Mouse (Mus musculus): ENCODE measurements around the gene Rhot1. TPM values are rescaled to one million over a fixed set of nuclear protein-coding genes. Genes with fewer than 3 reads are reported as not detected.

Gene Rhot1
- polyA plus RNA-seq, 1 experiment from 2014 or later: 24.6 TPM

GRCm38 (mm10) chr11:80302536-80302935 lies 93.7 kb downstream of the Rhot1 start:
- WGBS (ENCODE audit: insufficient replicate concordance): 3% methylated on average over 11 of the region's 11 CpGs
- ATAC-seq (no peak), DNase-seq (peak; percentile 57)
- H3K36me3 ChIP-seq (replicated peaks; ENCODE audit: insufficient read depth, low read length): no peaks in the 10 kb centered on the region
- peak overlapping the region; percentile 57 for H3K4me3 ChIP-seq (ENCODE audit: low read depth, low read length)
- TF ChIP-seq CTCF (IDR thresholded peaks at IDR 0.05; ENCODE audit: low read depth) (no peak), EP300 (IDR thresholded peaks at IDR 0.05; ENCODE audit: low read depth) (no peak)
- peak overlapping the region; percentile 90 for H3K4me2 ChIP-seq (ENCODE audit: low read depth, low read length)
- H3K4me1 ChIP-seq (ENCODE audit: insufficient read depth): peaks cover 24% of the 10 kb centered on the region
- H3K9ac ChIP-seq (replicated peaks): no peak overlapping the region
- H3K27ac ChIP-seq (ENCODE audit: low read depth): no peak overlapping the region
- H3K9me3 ChIP-seq (ENCODE audit: low read length): no peaks in the 10 kb centered on the region
- H3K27me3 ChIP-seq (ENCODE audit: insufficient read depth, low read length): peaks cover 49% of the 10 kb centered on the region

GRCm38 (mm10) chr11:80303746-80304145 lies 94.9 kb downstream of the Rhot1 start:
- WGBS (ENCODE audit: insufficient replicate concordance): 75% methylated on average over 3 of the region's 3 CpGs
- Histone ChIP-seq H3K4me1 (ENCODE audit: insufficient read depth) (peaks cover 24% of the 10 kb centered on the region), H3K9me3 (ENCODE audit: low read length) (no peaks in the 10 kb centered on the region), H3K27me3 (ENCODE audit: insufficient read depth, low read length) (peaks cover 43% of the 10 kb centered on the region), H3K27ac (ENCODE audit: low read depth) (no peak overlapping the region), H3K9ac (replicated peaks) (no peak overlapping the region), H3K4me2 (ENCODE audit: low read depth, low read length) (no peak overlapping the region), H3K36me3 (replicated peaks; ENCODE audit: insufficient read depth, low read length) (no peaks in the 10 kb centered on the region), H3K4me3 (ENCODE audit: low read depth, low read length) (no peak overlapping the region)
- TF ChIP-seq EP300 (IDR thresholded peaks at IDR 0.05; ENCODE audit: low read depth) (no peak), CTCF (IDR thresholded peaks at IDR 0.05; ENCODE audit: low read depth) (peak; percentile 30)
- ATAC-seq: no peak
- DNase-seq: no peak

- no peak for DNase-seq
- Histone ChIP-seq H3K36me3 (replicated peaks; ENCODE audit: insufficient read depth, low read length) (no peaks in the 10 kb centered on the region), H3K4me3 (ENCODE audit: low read depth, low read length) (no peak overlapping the region), H3K9ac (replicated peaks) (no peak overlapping the region), H3K9me3 (ENCODE audit: low read length) (no peaks in the 10 kb centered on the region), H3K27ac (ENCODE audit: low read depth) (no peak overlapping the region), H3K27me3 (ENCODE audit: insufficient read depth, low read length) (peaks cover 32% of the 10 kb centered on the region), H3K4me2 (ENCODE audit: low read depth, low read length) (no peak overlapping the region), H3K4me1 (ENCODE audit: insufficient read depth) (peaks cover 24% of the 10 kb centered on the region)
- no peak for ATAC-seq
- no peak for TF ChIP-seq EP300 (IDR thresholded peaks at IDR 0.05; ENCODE audit: low read depth)
- TF ChIP-seq CTCF (IDR thresholded peaks at IDR 0.05; ENCODE audit: low read depth): no peak
- WGBS (ENCODE audit: insufficient replicate concordance): 79% methylated on average over 10 of the region's 10 CpGs
These were observed 96.0 kb downstream of the Rhot1 start for GRCm38 (mm10) chr11:80304846-80305245.

- H3K4me1 ChIP-seq (ENCODE audit: insufficient read depth): no peaks in the 10 kb centered on the region
- TF ChIP-seq EP300 (IDR thresholded peaks at IDR 0.05; ENCODE audit: low read depth) (no peak), CTCF (IDR thresholded peaks at IDR 0.05; ENCODE audit: low read depth) (no peak)
- no peaks in the 10 kb centered on the region for H3K36me3 ChIP-seq (replicated peaks; ENCODE audit: insufficient read depth, low read length)
- no peak overlapping the region for H3K27ac ChIP-seq (ENCODE audit: low read depth)
- WGBS (ENCODE audit: insufficient replicate concordance): 48% methylated on average over 6 of the region's 6 CpGs
- H3K4me2 ChIP-seq (ENCODE audit: low read depth, low read length): no peak overlapping the region
- peaks cover 9% of the 10 kb centered on the region; the same call in 1 of the 2 replicates for H3K27me3 ChIP-seq (ENCODE audit: insufficient read depth, low read length)
- DNase-seq (no peak), ATAC-seq (no peak)
- no peak overlapping the region for H3K9ac ChIP-seq (replicated peaks)
- no peak overlapping the region for H3K4me3 ChIP-seq (ENCODE audit: low read depth, low read length)
- no peaks in the 10 kb centered on the region for H3K9me3 ChIP-seq (ENCODE audit: low read length)
These were observed 99.7 kb downstream of the Rhot1 start for GRCm38 (mm10) chr11:80308537-80308936.

GRCm38 (mm10) chr11:80311271-80311670 lies 102.5 kb downstream of the Rhot1 start:
- H3K27me3 ChIP-seq (ENCODE audit: insufficient read depth, low read length): peaks cover 9% of the 10 kb centered on the region; the same call in 1 of the 2 replicates
- no peak for DNase-seq
- WGBS (ENCODE audit: insufficient replicate concordance): 69% methylated on average over 4 of the region's 4 CpGs

GRCm38 (mm10) chr11:80312049-80312448 lies 103.2 kb downstream of the Rhot1 start:
- H3K9me3 ChIP-seq (ENCODE audit: low read length): no peaks in the 10 kb centered on the region

More at GRCm38 (mm10) chr11:80311271-80311670, 102.5 kb downstream of the Rhot1 start:
- H3K9ac ChIP-seq (replicated peaks): no peak overlapping the region
- no peaks in the 10 kb centered on the region for H3K9me3 ChIP-seq (ENCODE audit: low read length)
- H3K4me2 ChIP-seq (ENCODE audit: low read depth, low read length): no peak overlapping the region
- ATAC-seq: no peak
- no peak overlapping the region for H3K27ac ChIP-seq (ENCODE audit: low read depth)
- H3K36me3 ChIP-seq (replicated peaks; ENCODE audit: insufficient read depth, low read length): no peaks in the 10 kb centered on the region
- H3K4me3 ChIP-seq (ENCODE audit: low read depth, low read length): no peak overlapping the region
- H3K4me1 ChIP-seq (ENCODE audit: insufficient read depth): no peaks in the 10 kb centered on the region
- no peak for TF ChIP-seq CTCF (IDR thresholded peaks at IDR 0.05; ENCODE audit: low read depth)
- no peak for TF ChIP-seq EP300 (IDR thresholded peaks at IDR 0.05; ENCODE audit: low read depth)

More at GRCm38 (mm10) chr11:80312049-80312448, 103.2 kb downstream of the Rhot1 start:
- Histone ChIP-seq H3K4me1 (ENCODE audit: insufficient read depth) (no peaks in the 10 kb centered on the region), H3K27ac (ENCODE audit: low read depth) (no peak overlapping the region), H3K27me3 (ENCODE audit: insufficient read depth, low read length) (peaks cover 9% of the 10 kb centered on the region; the same call in 1 of the 2 replicates), H3K9ac (replicated peaks) (no peak overlapping the region), H3K4me3 (ENCODE audit: low read depth, low read length) (no peak overlapping the region), H3K4me2 (ENCODE audit: low read depth, low read length) (no peak overlapping the region), H3K36me3 (replicated peaks; ENCODE audit: insufficient read depth, low read length) (no peaks in the 10 kb centered on the region)
- 38% methylated on average over 2 of the region's 2 CpGs for WGBS (ENCODE audit: insufficient replicate concordance)
- no peak for ATAC-seq
- TF ChIP-seq EP300 (IDR thresholded peaks at IDR 0.05; ENCODE audit: low read depth) (no peak), CTCF (IDR thresholded peaks at IDR 0.05; ENCODE audit: low read depth) (no peak)
- no peak for DNase-seq
